Mouse (Mus musculus): ENCODE data around the gene Gm21985.
"Not testable (repeated sequence)": the region's sequence is repeated elsewhere in the genome, so short reads cannot be mapped to it uniquely, and the experiment has no call there.

Gene Gm21985

GRCm38 (mm10) chr2:112393958-112394357 lies 127.8 kb downstream of the Gm21985 start:
- DNase-seq: no peak

DNA sequence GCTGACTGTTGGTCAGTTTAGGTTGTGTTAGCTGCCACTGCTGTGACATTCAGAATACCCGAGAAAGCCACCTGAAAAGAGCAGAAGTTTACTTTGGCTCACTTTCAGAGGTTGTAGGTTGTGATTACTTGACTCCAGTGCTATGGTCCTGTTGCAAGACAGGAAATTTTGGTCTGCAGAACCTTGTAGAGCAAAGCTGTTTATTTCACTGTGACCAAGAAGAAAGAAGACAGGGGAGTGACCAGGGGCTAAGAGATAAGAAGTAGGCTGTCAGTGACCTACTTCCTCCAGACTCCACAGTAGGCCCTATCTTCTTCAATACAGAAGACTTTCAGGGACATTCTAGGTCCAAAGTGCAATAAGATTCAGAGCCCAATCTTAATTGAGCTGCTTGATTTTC lies 130.5 kb downstream of the Gm21985 start:
- no peak for DNase-seq

- DNase-seq: no peak
These were observed 140.9 kb downstream of the Gm21985 start for GRCm38 (mm10) chr2:112407030-112407429.

GRCm38 (mm10) chr2:112425308-112425707 lies 159.2 kb downstream of the Gm21985 start:
- DNase-seq: no peak

DNA sequence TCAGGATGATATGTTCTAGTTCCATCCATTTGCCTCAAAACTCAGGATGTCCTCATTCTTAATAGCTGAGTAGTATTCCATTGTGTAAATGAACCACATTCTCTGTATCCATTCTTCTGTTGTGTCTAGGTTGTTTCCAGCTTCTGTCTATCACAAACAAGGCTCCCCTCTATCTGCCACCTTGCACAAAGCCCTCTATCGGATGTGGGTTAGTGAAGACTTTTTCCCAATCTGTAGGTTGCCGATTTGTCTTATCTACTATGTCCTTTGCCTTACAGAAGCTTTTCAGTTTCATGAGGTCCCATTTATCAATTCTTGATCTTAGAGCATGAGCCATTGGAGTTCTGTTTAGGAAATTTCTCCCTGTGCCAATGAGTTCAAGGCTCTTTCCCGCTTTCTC lies 162.4 kb downstream of the Gm21985 start:
- not testable (repeated sequence) for DNase-seq

DNA sequence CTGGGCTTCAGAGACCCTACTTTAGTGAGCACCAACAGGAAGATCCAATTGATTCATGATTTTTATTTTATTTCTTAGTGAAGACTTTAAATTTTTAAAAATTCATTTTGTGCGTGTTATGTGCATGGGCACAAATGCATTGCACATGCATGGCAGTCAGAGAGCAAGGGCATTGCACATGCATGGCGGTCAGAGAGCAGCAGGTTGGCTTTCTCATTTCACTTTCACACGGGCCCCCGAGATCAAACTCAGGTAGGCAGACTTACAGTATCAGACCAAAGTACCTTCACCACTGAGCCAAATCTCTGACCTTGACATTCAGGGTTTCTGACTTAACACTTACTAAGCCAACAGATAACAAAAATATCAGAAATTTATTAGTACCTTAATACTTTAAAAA lies 163.6 kb downstream of the Gm21985 start:
- DNase-seq: no peak

- DNase-seq: no peak
These were observed 164.3 kb downstream of the Gm21985 start for GRCm38 (mm10) chr2:112430403-112430802.

DNA sequence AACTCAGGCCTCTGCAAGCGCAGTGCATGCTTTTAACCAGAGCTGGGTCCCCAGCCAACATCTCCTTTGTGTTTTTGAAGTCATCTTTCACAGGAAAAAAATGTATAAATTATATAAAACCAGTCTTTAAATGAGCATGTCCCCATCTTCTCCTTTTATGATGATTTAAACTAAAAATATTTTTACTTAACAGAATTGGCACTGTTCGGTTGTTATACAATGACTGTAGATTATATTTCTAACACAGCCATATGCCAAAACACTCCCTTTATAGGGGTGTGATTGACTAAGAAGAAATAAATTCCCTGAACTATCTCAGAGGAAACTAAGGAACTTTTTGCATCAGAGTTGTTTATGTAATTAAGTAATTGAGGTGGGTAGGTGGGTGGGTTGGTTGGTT lies 166.4 kb downstream of the Gm21985 start:
- no peak for DNase-seq

GRCm38 (mm10) chr2:112433359-112433758 lies 167.2 kb downstream of the Gm21985 start:
- no peak for DNase-seq

GRCm38 (mm10) chr2:112436292-112436691 lies 170.2 kb downstream of the Gm21985 start:
- DNase-seq: no peak

- DNase-seq: no peak
These were observed 171.5 kb downstream of the Gm21985 start for GRCm38 (mm10) chr2:112437589-112437988.

DNA sequence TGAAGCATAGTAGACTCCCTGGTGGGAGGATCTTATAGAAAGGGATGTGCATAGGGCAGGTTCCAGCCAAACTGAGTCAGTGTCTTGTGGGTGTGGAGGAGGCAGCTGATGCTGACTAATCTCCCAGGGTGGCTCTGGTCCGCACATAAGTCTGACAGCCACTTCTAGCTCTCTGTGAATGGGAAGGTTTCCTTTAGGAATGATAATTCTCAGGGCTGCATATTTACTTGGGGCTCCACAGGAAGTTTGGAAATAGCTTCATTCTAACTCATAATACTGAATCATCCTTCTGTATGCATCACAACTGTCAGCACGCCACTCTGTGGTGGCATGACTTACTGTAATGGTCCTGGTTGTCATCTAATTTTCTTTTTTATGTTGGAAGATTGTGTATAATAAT lies 177.4 kb downstream of the Gm21985 start:
- peak; percentile 42 for DNase-seq

GRCm38 (mm10) chr2:112445511-112445910 lies 179.4 kb downstream of the Gm21985 start:
- no peak for DNase-seq

- DNase-seq: not testable (repeated sequence)
These were observed 181.9 kb downstream of the Gm21985 start for GRCm38 (mm10) chr2:112448046-112448445.

DNA sequence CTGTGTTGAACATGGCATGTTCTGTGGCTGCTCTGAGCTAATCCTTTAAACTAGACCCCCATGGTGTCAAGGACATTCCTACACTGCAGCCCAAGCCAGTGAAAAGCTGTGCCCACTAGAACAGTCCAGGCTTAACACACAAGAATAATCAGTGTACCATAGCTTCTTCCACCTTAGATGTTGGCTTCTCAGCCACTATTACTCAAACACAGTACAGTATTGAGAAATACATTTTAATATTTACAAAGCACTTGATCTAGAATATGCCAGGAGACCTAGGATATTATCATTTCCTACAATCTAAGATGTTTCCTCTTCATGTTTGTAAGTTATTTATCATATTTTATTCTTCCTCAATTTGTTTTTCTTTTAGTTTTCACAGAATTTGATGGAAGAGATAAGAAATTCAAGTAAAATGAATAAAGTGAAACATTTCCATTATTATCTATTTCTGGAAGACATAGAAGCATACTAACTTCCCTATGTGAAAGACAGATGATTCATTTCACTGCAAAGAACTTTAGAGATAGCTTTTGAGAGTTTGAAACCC lies 182.5 kb downstream of the Gm21985 start:
- no peak for DNase-seq

DNA sequence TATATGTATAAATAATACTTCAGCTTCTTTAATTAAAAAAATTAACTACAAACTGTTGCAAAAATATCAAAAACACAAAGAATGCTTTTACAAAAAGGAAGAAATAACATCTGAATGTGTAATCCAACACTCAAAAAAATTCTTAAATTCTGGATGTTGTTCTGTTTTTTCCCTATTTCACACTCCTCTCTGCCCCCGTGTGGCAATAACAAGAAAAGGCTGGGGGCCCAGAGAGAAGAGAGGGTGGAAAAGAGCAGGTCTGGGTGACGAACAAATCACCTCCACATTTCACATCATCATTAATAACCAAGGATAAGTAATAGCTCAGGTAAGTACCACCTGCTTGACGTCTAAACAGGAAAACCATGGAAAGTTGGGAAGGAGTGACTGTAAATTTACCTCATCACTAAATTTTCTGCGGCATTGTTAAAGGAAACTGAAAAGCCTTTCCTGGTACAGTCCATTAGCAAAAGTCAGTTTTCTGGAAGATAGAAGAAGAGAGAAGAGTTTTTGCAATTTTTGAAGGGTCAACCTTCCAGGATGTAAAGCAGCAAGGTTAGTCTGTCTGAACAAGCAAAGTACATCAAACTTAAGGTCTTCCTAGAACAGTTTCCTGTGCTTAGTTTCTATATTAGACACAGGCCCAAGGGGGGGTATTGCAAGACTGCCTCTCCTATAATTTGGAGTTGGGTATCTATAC lies 183.6 kb downstream of the Gm21985 start:
- DNase-seq: no peak

GRCm38 (mm10) chr2:112452513-112452912 lies 186.4 kb downstream of the Gm21985 start:
- not testable (repeated sequence) for DNase-seq

DNA sequence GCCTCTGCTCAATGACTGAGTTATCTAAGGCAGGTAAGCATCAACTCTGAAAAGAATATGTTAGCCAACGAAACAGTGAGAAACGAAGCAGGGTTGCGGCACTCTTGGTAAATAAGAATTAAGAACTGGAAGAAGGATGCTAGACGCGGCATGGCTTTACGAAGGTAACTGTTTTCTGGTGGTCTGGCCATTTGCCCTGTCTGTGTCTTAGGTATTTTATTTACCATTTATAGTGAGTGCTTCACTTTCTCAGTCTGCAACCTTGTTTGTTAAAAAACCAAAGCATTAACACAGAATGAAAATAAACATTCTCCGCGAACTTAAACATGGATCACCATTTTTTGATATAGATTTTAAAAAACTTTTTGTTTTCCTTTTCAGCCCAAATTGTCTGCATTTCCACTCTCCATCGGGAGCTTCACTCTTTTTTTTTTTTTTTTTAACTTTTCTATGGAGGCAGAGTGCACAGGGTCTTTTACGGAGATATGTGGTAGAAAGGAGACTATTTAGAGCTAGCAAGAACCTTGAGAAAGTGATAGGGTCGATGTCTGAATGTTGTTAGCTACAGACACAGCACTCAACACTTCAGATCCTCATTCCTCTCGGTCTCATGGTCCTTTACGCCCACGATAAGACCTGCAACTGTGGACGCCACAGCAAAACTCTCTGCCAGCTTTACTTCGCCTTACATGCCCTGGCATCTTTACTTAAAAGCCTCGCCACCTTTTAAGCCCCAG lies 188.2 kb downstream of the Gm21985 start:
- no peak for DNase-seq

GRCm38 (mm10) chr2:112454862-112455564 lies 188.9 kb downstream of the Gm21985 start, which contains the start of gene Emc7:
Gene Emc7, plus strand, starts transcription at chr2:112454997.
- DNase-seq: peak; percentile 98
